Mouse (Mus musculus) testis, adult 2 months (tissue): ENCODE measurements around the gene Wnt4.

Experiments used
- CTCF ChIP-seq: fragments of 200-500 bp; IDR thresholded peaks from 2 replicates; pipeline ENCODE4 v1.5.1; 2012; ENCODE audit warnings: low read depth, mild to moderate bottlenecking, inconsistent platforms, low read length, moderate library complexity; ENCODE audit not compliant: control insufficient read depth, insufficient read depth, insufficient replicate concordance
- POLR2A ChIP-seq: fragments of 200-500 bp; IDR thresholded peaks from 2 replicates; pipeline ENCODE4 v1.6.1; 2012; ENCODE audit warnings: low read depth, mild to moderate bottlenecking, inconsistent platforms, low read length, moderate library complexity; ENCODE audit not compliant: control insufficient read depth

DNA sequence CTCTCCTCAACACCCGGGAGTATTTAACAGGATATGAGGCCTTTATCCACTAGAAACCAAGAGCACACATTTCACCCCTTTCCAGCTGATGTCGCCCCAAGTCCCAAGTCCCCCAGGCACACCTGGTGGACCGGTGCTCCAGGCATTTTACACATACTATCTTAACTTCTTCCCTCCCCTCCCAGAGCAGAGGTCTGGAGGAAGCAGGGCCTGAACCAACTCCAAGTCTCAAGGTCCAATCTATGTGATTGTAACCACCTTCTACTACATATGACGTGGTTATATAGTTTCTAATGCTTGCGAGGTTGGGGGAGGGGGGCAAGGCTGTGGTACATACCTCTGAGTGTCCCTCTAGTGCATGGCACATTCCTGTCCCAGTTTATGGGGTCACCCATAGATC is 4.8 kb downstream of the Wnt4 start:
- TF ChIP-seq POLR2A (no peak), CTCF (no peak)
